In the genomic region with DNA sequence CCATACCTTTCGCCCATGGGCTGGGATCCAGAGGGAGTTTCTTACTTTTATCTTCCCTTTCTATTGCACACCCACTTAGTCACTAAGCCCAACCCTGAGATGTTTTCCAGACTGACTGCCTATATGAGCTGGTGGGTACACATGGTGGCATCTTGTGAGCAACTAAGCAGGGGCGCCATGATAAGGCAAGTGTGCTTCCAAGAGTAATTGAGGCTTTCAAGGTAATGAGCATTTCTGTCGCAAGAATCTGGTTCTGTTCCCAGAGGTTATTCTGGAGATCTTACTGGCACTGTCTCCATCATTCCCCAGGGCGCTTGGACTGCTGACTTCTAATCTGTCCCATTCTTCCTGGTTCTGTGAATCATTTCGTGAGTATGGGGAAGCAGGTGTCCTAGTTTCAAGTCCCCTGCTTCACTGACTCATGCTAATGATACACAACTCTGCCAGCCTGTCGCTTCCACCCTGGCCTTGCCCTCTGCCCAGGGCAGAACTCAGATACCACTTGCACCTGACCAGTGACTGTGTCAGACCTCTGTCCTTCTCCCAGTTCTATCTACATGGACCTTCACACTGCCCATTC, we compare ENCODE assay signal across 14 mouse cellular contexts. TPM values are rescaled to one million over a fixed set of nuclear protein-coding genes. Genes with fewer than 3 reads are reported as not detected.
DNase-seq lines count a peak whose midpoint lies in the region; ATAC-seq and TF ChIP-seq lines count a peak whose summit lies in the region.
"Had no signal": no experiment of that assay in that cellular context is flagged by ENCODE, and none has a peak within 500 bp of the region (broad histone marks: within the 10 kb centered on the region; RNA-seq: fewer than 3 reads in every experiment).

No protein-coding gene starts in this region.

- no peak overlapping the region for H3K9ac ChIP-seq in kidney, embryonic 14.5 days (ENCODE audit: low read depth, low read length)
- H3K9ac ChIP-seq in heart, postnatal 0 days (replicated peaks; ENCODE audit: low read depth, low read length): no peak overlapping the region
- H3K9ac ChIP-seq: hindbrain, embryonic 12.5 days had no signal

- no peak overlapping the region for H3K4me2 ChIP-seq in kidney, embryonic 14.5 days (replicated peaks; ENCODE audit: low read depth, low read length)
- no peak overlapping the region for H3K4me2 ChIP-seq in heart, postnatal 0 days (ENCODE audit: low read depth, low read length)
- H3K4me2 ChIP-seq: hindbrain, embryonic 12.5 days had no signal

- no peaks in the 10 kb centered on the region for H3K9me3 ChIP-seq in kidney, embryonic 14.5 days (ENCODE audit: control insufficient read depth, low read length)
- no peaks in the 10 kb centered on the region for H3K9me3 ChIP-seq in heart, postnatal 0 days (replicated peaks; ENCODE audit: control insufficient read depth, low read length)
- H3K9me3 ChIP-seq: hindbrain, embryonic 12.5 days had no signal

- TF ChIP-seq EP300 in heart, postnatal 0 days (IDR thresholded peaks at IDR 0.05; ENCODE audit: low read depth): no peak

- no peak for TF ChIP-seq POLR2A in kidney, adult 2 months (IDR thresholded peaks at IDR 0.05; ENCODE audit: low read depth, low read length)

- peaks cover 51% of the 10 kb centered on the region for H3K4me1 ChIP-seq in kidney, adult 2 months (ENCODE audit: control insufficient read depth, insufficient read depth, low read length)
- peaks cover 41% of the 10 kb centered on the region for H3K4me1 ChIP-seq in kidney, embryonic 14.5 days (ENCODE audit: control insufficient read depth, insufficient read depth, low read length)
- peaks cover 56% of the 10 kb centered on the region for H3K4me1 ChIP-seq in heart, postnatal 0 days (ENCODE audit: control insufficient read depth, insufficient read depth)

- no peak overlapping the region for H3K4me3 ChIP-seq in kidney, adult 2 months (ENCODE audit: insufficient read depth, low read depth, low read length)
- H3K4me3 ChIP-seq in kidney, embryonic 14.5 days (ENCODE audit: low read length): no peak overlapping the region
- H3K4me3 ChIP-seq in C2C12 (ENCODE audit: insufficient read depth, poor library complexity, severe bottlenecking): no peak overlapping the region
- H3K4me3 ChIP-seq in heart, postnatal 0 days (ENCODE audit: low read depth, low read length): no peak overlapping the region
- H3K4me3 ChIP-seq: erythroblast, embryonic 14.5 days; gastrocnemius, adult 2 months; hindbrain, embryonic 12.5 days; layer of hippocampus, adult 2 months had no signal

- no peak overlapping the region for H3ac ChIP-seq in C2C12 (ENCODE audit: control insufficient read depth, insufficient read length, low read depth)

- no peaks in the 10 kb centered on the region for H3K36me3 ChIP-seq in kidney, adult 2 months (ENCODE audit: control insufficient read depth, insufficient read depth, low read length)
- peaks cover 7% of the 10 kb centered on the region; the same call in 1 of the 2 replicates for H3K36me3 ChIP-seq in kidney, embryonic 14.5 days (ENCODE audit: control insufficient read depth, insufficient read depth, low read length)
- peaks cover 15% of the 10 kb centered on the region for H3K36me3 ChIP-seq in C2C12 (ENCODE audit: control insufficient read depth, insufficient read depth)
- peaks cover 16% of the 10 kb centered on the region for H3K36me3 ChIP-seq in heart, postnatal 0 days (replicated peaks; ENCODE audit: control insufficient read depth, insufficient read depth, low read length)

- TF ChIP-seq CTCF in kidney, adult 2 months (conservative IDR thresholded peaks at IDR 0.05; ENCODE audit: insufficient read depth, insufficient read length, low read depth, low read length): no peak
- TF ChIP-seq CTCF in C2C12 (IDR thresholded peaks at IDR 0.05; ENCODE audit: control insufficient read depth, insufficient read depth, insufficient read length): no peak
- TF ChIP-seq CTCF in heart, postnatal 0 days (IDR thresholded peaks at IDR 0.05; ENCODE audit: low read depth): no peak

- peaks cover 96% of the 10 kb centered on the region for H3K79me2 ChIP-seq in C2C12 (ENCODE audit: control insufficient read depth, insufficient read depth)

- DNase-seq in adrenal gland, adult 2 months: peak; percentile 78
- DNase-seq in adrenal gland, postnatal 4 days (ENCODE audit: low spot score in 2 of 2): no peak
- DNase-seq in kidney, adult 2 months: peak; percentile 83
- DNase-seq in heart, postnatal 0 days (ENCODE audit: low spot score): no peak
- no peak for DNase-seq in embryo, embryonic 10 days (ENCODE audit: low spot score)
- no peak for DNase-seq in embryo, embryonic 9.5 days (ENCODE audit: extremely low spot score)
- DNase-seq: B cell, adult 2 months; lung, postnatal 10 days had no signal

- H3K79me3 ChIP-seq in C2C12 (ENCODE audit: low read depth): peaks cover 63% of the 10 kb centered on the region

- WGBS in kidney, adult 2 months: 53% methylated on average over 6 of the region's 6 CpGs
- WGBS in kidney, embryonic 14.5 days: 83% methylated on average over 6 of the region's 6 CpGs
- 54% methylated on average over 6 of the region's 6 CpGs for WGBS in heart, postnatal 0 days

- no peak for ATAC-seq in kidney, embryonic 14.5 days (ENCODE audit: low FRiP score, low TSS enrichment)
- no peak for ATAC-seq in heart, postnatal 0 days (ENCODE audit: insufficient read depth, low read depth)

- H3K27ac ChIP-seq in kidney, adult 2 months (ENCODE audit: insufficient read depth, low read depth, low read length): peak overlapping the region; percentile 51
- no peak overlapping the region for H3K27ac ChIP-seq in kidney, embryonic 14.5 days (ENCODE audit: low read depth, low read length)
- H3K27ac ChIP-seq in heart, postnatal 0 days (ENCODE audit: low read depth): peak overlapping the region; percentile 18; the same call in 1 of the 2 replicates
- H3K27ac ChIP-seq: gastrocnemius, adult 2 months; hindbrain, embryonic 12.5 days; layer of hippocampus, adult 2 months had no signal

- no peaks in the 10 kb centered on the region for H3K27me3 ChIP-seq in kidney, adult 2 months (replicated peaks; ENCODE audit: control insufficient read depth, insufficient read depth, low read length)
- H3K27me3 ChIP-seq in kidney, embryonic 14.5 days (ENCODE audit: control insufficient read depth, insufficient read depth, low read length): no peaks in the 10 kb centered on the region
- no peaks in the 10 kb centered on the region for H3K27me3 ChIP-seq in C2C12 (ENCODE audit: control insufficient read depth, insufficient read depth, insufficient read length)
- H3K27me3 ChIP-seq in heart, postnatal 0 days (ENCODE audit: control insufficient read depth, insufficient read depth, low read length): no peaks in the 10 kb centered on the region
- H3K27me3 ChIP-seq: hindbrain, embryonic 12.5 days had no signal

TF ChIP-seq in C2C12, 6 proteins besides CTCF, POLR2A, EP300 and RAD21:
- peak; percentile 19 for TF ChIP-seq MYOD1 (IDR thresholded peaks at IDR 0.05; ENCODE audit: control insufficient read depth, insufficient read length, low read depth)
- TF ChIP-seq CEBPB (IDR thresholded peaks at IDR 0.05; ENCODE audit: low read depth): peak; percentile 4
- TF ChIP-seq MYOG (IDR thresholded peaks at IDR 0.05; ENCODE audit: control insufficient read depth, extremely low read depth, insufficient read length): no peak
TF ChIP-seq in C2C12: peak in this region for 2.

RNA-seq across cellular contexts. Expression of a gene that starts 31.3 kb away (rescaled TPM):
- 1 to 10 TPM; 1.0 to 1.6 TPM for total RNA-seq in adrenal gland, adult 2 months (2021)
- polyA plus RNA-seq in adrenal gland, adult 2 months (2012; rRNA removed): 0.27 and 0.47 TPM in 2 replicates
- total RNA-seq in adrenal gland, postnatal 4 days (2021): 1 to 10 TPM; 1.9 to 2.8 TPM
- polyA plus RNA-seq in kidney, adult 2 months (2012; rRNA removed): 0.08 and 0.10 TPM in 2 replicates
- polyA plus RNA-seq in kidney, embryonic 14.5 days (2014; fragmentation: Nextera tagmentation; extraction: Ambion mirVana): 0.16 and 0.36 TPM in 2 replicates
- 1.0 TPM for polyA plus RNA-seq in C2C12 (2012; fragmentation: generic; extraction: Trizol)
- total RNA-seq in heart, postnatal 0 days (2014; rRNA removed; ENCODE audit: low replicate concordance): 1.4 and 2.9 TPM in 2 replicates
- polyA plus RNA-seq in heart, postnatal 0 days (2015; fragmentation: Nextera tagmentation; extraction: Ambion mirVana): 0.23 and 0.37 TPM in 2 replicates
- total RNA-seq: gastrocnemius, adult 2 months had no signal

RNA-seq across cellular contexts. Expression of a gene that starts 34.1 kb away (rescaled TPM):
- total RNA-seq in adrenal gland, adult 2 months (2021): 10 to 100 TPM; 31.0 to 32.1 TPM
- polyA plus RNA-seq in adrenal gland, adult 2 months (2012; rRNA removed): 43.7 and 45.6 TPM in 2 replicates
- 10 to 100 TPM; 45.0 to 53.9 TPM for total RNA-seq in adrenal gland, postnatal 4 days (2021)
- 151 and 179 TPM in 2 replicates for polyA plus RNA-seq in kidney, adult 2 months (2012; rRNA removed)
- polyA plus RNA-seq in kidney, embryonic 14.5 days (2014; fragmentation: Nextera tagmentation; extraction: Ambion mirVana): 37.8 and 49.3 TPM in 2 replicates
- 32.9 TPM for polyA plus RNA-seq in C2C12 (2012; fragmentation: generic; extraction: Trizol)
- 76.1 and 99.8 TPM in 2 replicates for total RNA-seq in heart, postnatal 0 days (2014; rRNA removed; ENCODE audit: low replicate concordance)
- polyA plus RNA-seq in heart, postnatal 0 days (2015; fragmentation: Nextera tagmentation; extraction: Ambion mirVana): 42.6 and 45.3 TPM in 2 replicates

Comparison
In these comparisons a context has a peak if more than half of its experiments do, and no peak if none do; other contexts are left out.
1. DNase-seq: peak in adrenal gland, adult 2 months (single experiment) and kidney, adult 2 months (single experiment); none in adrenal gland, postnatal 4 days (0 of 2), heart, postnatal 0 days (single experiment), embryo, embryonic 10 days (single experiment) and embryo, embryonic 9.5 days (single experiment).